Mouse (Mus musculus): Measurements from ENCODE around the gene Samd5.

Gene Samd5

GRCm38 (mm10) chr10:9674561-9675521 lies at the start of gene Samd5:
Gene Samd5 (minus strand): TSS chr10:9675208.
- DNase-seq (ENCODE audit: low read depth), result no peak

GRCm38 (mm10) chr10:9722519-9723303 lies 47.7 kb upstream of the Samd5 start:
- no peak for DNase-seq (ENCODE audit: low read depth)

- no peak for DNase-seq (ENCODE audit: low read depth)
Measured at GRCm38 (mm10) chr10:9720027-9720426, 45.0 kb upstream of the Samd5 start.

DNA sequence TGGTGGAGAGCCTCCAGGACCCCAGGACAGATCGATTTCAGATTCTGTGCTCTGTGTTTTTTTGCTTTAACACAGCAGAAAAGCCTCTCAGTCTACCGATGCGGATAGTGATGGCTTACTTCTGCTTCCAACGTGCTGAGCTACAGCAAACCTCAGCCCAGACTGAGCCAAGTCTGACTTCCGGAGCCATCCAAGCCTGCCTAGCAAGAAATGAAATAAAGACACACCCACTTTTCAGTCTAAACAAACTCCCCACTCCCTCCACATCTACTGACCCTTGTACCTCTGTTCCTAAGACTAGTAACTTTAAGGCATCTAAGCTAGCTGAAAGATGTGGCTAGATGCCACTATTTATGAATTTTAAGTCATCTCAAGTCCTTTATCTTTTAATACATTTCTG lies 43.1 kb upstream of the Samd5 start:
- no peak for DNase-seq (ENCODE audit: low read depth)

GRCm38 (mm10) chr10:9704956-9705355 lies 29.9 kb upstream of the Samd5 start:
- DNase-seq (ENCODE audit: low read depth), result no peak

DNA sequence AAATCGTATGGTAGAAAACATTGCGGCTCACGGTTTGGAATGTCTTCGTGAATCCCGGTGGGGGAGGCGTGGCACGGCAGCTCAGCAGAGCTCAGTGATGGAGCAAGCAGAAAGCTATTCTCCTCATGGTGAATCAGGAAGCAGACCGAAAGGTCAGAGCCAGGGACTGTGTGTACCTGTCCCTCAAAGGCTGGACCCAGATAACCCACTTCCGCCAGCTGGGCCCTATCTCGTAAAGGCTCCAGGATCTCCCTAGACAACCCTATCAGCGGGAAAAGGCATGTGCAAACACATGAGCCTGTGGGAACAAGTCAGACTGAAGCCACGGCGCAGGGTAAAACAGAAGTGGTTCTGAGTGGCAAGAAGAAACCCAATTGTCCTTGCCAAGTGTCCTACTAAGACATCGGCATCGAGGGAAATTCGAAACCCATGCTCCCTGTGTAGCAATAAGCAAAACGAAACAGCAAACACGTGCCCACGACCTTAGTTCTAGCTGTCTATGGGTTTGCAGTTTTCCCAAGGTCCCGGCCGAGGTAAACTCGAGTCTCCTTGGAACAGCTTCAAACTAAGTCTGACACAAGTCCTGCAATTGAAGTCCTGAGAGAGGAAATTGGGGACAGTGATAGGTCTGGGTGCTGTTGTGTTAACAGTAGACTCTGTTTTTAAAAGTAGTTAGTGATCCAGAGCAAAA lies 24.2 kb upstream of the Samd5 start:
- no peak for DNase-seq (ENCODE audit: low read depth)

- DNase-seq (ENCODE audit: low read depth), result no peak
Measured at GRCm38 (mm10) chr10:9698141-9698540, 23.1 kb upstream of the Samd5 start.

- no peak for DNase-seq (ENCODE audit: low read depth)
Measured at GRCm38 (mm10) chr10:9696543-9697141, 21.6 kb upstream of the Samd5 start.

- DNase-seq (ENCODE audit: low read depth), result no peak
Measured at GRCm38 (mm10) chr10:9693990-9694699, 19.1 kb upstream of the Samd5 start.

GRCm38 (mm10) chr10:9680928-9681327 lies 5.9 kb upstream of the Samd5 start:
- DNase-seq (ENCODE audit: low read depth), result no peak

DNA sequence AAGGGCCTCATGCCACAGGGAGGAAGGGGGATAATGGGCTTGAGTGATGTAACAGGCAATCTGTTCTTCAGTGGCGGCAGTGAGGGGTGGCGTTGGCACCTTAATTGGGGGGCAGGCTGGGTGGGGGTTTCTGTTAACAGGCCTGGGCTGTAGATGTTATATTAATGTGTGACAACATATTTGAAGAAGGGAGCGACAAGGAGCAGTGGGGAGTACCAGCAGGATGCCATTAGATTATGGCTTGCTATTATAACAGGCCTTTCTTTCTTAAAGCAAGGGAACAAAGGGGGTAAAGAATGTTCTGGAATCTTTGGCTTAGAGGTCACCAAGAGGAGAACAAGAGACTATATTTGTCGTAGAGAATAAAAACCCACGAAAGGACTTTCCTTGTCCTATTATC lies 4.9 kb upstream of the Samd5 start:
- DNase-seq (ENCODE audit: low read depth), result no peak

- DNase-seq (ENCODE audit: low read depth), result no peak
Measured at GRCm38 (mm10) chr10:9678071-9678470, 3.1 kb upstream of the Samd5 start.

DNA sequence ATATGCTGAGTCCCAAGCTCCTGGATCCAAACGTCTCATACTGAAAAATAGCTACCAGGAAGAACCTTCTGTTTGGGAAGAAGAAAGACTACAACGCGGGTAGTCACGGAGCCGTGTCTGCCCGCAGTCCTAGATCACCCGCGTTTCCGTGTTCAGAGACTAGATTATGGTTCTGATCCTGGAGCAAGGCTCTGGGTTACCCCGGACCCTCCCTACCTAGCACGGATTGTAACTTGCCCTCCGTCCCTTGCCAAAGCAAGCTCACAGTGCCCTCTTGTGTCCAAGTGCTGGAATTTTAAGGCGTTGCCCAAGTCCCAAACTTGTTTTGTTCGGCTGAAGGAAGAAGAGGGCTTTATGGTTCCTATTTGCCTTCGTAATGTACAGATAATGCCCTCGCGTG lies 1.9 kb upstream of the Samd5 start:
- peak; percentile 58 for DNase-seq (ENCODE audit: low read depth)

- DNase-seq (ENCODE audit: low read depth), result no peak
Measured at GRCm38 (mm10) chr10:9676418-9676786, 1.4 kb upstream of the Samd5 start.

DNA sequence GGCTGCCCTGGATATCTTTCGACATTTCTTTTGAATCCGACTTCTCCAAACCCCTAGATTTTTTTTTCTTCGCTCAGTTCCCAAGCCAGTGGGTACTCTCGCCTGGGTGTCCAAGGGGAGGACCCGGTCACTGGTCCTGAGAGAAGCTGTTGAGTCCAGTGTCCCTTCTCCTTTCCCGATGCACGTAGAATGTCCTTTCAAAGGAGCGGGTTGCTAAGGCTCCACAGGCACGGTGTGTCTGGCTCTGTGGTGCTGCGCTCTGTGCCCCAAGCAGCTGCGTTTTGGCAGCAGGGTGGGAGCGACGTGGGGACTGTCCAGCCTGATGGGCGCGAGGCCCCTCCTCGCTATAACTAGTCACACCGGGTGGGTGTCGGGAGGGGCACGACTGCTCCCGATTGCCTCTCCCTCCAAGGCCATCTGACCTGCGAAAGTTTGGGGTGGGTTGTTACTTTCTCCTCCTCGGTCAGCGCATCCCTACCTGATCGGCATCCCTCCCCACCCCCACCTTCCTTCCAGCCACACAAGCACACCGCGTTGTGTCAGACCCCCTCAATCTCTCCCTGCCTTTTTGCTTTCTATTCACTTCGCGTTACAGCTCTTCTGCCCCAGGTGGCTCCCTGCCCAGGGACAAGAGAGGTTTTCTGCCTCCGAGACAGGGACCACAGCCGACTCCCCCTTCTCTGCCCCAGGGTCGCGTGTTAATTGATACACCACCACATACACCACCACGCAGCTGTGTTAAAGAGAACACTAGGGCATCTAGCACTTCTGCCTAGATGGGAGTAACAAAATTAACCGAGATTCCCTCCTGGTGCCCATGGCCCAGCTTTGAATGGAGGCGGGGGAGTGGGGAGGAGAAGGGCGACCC lies 776 bp upstream of the Samd5 start:
- no peak for DNase-seq (ENCODE audit: low read depth)

DNA sequence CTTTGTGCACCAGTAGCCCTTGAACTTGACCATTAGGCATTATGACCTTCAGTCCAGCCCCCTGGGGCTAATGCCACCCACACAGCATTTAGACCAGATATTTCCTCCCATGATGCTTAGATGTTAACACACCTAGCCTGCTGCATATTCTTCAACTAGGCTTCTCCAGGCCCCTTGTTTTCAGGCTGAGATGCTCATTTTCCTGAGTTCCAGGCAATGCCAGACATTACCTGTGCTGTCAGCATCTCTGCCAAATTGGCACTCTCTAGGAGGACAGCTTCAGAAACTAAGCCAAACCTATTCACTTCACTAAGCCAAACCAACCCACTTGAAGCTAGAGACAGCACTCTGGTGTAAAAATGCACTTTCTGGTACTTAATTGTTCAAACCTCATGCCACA lies 1.7 kb downstream of the Samd5 start:
- DNase-seq (ENCODE audit: low read depth), result no peak

DNA sequence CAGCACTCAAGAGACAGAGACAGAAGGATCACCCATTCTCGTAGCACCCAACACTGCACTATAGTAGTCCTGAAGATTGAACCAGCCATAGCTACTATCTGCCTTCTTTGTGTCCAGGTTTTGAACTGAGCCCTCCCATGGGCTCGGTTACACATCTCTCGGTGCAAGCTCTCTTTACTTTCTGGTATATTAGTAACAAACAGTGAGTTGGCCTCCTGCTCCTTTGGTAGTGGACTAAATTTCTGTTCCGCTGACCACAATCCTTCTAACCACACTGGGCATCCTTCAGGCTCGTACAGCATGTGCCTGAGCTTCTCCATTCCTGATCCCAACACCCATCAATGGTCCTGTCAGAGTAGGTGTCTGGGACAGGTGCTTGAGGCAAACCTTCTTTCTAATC lies 2.3 kb downstream of the Samd5 start:
- DNase-seq (ENCODE audit: low read depth), result no peak

DNA sequence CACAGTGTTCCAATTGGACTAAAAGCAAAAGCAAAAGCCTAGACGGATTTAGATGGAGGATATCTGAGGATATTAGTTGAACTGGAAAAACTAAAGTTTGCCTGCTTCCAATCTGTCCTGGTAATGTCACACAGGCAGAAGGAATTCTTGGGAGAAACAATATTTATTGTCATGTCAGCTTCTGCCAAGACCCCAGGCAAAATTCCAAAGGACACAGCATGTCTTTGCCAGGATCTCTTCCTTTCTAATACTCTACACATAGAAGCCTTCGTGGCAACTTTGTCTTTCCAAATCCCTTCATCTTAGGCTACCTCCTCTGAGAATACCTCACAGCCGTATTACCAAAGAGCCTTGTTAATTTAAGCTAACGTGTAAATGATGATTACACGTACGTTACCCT lies 4.7 kb downstream of the Samd5 start:
- no peak for DNase-seq (ENCODE audit: low read depth)

DNA sequence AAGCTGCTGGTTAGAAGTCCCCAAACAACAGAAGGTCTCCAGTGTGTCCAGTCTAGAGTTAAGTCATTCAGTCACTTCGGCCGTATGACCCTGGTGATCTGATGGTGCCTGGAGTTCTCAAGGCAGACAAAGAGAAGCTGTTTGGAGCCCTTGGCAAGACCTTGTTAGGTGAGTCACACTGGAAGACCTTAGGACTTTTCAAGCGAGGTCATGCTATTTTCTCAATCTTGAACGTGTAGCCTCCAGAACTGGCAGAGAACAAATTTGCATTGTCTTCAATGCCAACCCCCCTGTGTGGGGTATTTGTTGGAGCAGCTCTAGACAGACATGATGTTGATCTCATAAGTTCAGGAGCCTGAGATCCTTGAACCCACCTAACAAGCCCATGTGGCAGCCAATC lies 6.2 kb downstream of the Samd5 start:
- no peak for DNase-seq (ENCODE audit: low read depth)

GRCm38 (mm10) chr10:9652946-9653345 lies 22.1 kb downstream of the Samd5 start:
- no peak for DNase-seq (ENCODE audit: low read depth)
